Mouse (Mus musculus) gastrocnemius, postnatal 36 days (tissue): ENCODE measurements at regions not wholly inside any gene's neighbourhood (a gene's known extent, or its start where the extent isn't known, plus 50 kb on each side); places are given as distances from the start of the nearest gene placed in this dataset.
A peak's percentile ranks its signal among the peaks of the same experiment; 100 is the strongest.

Experiments used
- DNase-seq, 2 experiments: peaks; one replicate each; pipeline ENCODE4 v3.0.0; 2022
- intact Hi-C: fragments of 180-260 bp; cut with DNase I; formaldehyde crosslinking; loops from one replicate; pipeline ENCODE4 v1.15.1; 2025

GRCm38 (mm10) chr12:39734176-39734575 lies 303.6 kb downstream of the Arl4a start:
- DNase-seq: no peak
- intact Hi-C loops: no loop called here

- intact Hi-C loops: no loop called here
- DNase-seq: no peak
Observed at GRCm38 (mm10) chr12:39731177-39731576, 306.6 kb downstream of the Arl4a start.

GRCm38 (mm10) chr12:39729255-39729654 lies 308.6 kb downstream of the Arl4a start:
- intact Hi-C loops: no loop called here
- no peak for DNase-seq

GRCm38 (mm10) chr12:39724172-39724571 lies 313.7 kb downstream of the Arl4a start:
- intact Hi-C loops: no loop called here

GRCm38 (mm10) chr12:39715120-39715519 lies 322.7 kb downstream of the Arl4a start:
- DNase-seq: no peak
- intact Hi-C loops: no loop called here

More at GRCm38 (mm10) chr12:39724172-39724571, 313.7 kb downstream of the Arl4a start:
- DNase-seq: no peak

GRCm38 (mm10) chr12:39714169-39714794 lies 323.5 kb downstream of the Arl4a start:
- no peak for DNase-seq
- intact Hi-C loops: no loop called here

GRCm38 (mm10) chr12:39711807-39712206 lies 326.0 kb downstream of the Arl4a start:
- DNase-seq: no peak
- intact Hi-C loops: no loop called here

- DNase-seq: no peak
- intact Hi-C loops: no loop called here
Observed at GRCm38 (mm10) chr12:39709850-39710249, 328.0 kb downstream of the Arl4a start.

- intact Hi-C loops: no loop called here
- DNase-seq: no peak
Observed at GRCm38 (mm10) chr12:39697182-39697581, 340.6 kb downstream of the Arl4a start.

- no peak for DNase-seq
- intact Hi-C loops: no loop called here
Observed at GRCm38 (mm10) chr12:39695322-39695721, 342.5 kb downstream of the Arl4a start.

GRCm38 (mm10) chr12:39692043-39692442 lies 345.8 kb downstream of the Arl4a start:
- intact Hi-C loops: no loop called here
- DNase-seq: no peak

GRCm38 (mm10) chr12:39685399-39685798 lies 352.4 kb downstream of the Arl4a start:
- intact Hi-C loops: no loop called here
- no peak for DNase-seq

GRCm38 (mm10) chr12:39682121-39682520 lies 355.7 kb downstream of the Arl4a start:
- intact Hi-C loops: no loop called here

GRCm38 (mm10) chr12:39675608-39676007 lies 362.2 kb downstream of the Arl4a start:
- intact Hi-C loops: no loop called here
- DNase-seq: no peak

More at GRCm38 (mm10) chr12:39682121-39682520, 355.7 kb downstream of the Arl4a start:
- no peak for DNase-seq

GRCm38 (mm10) chr12:39667701-39668100 lies 370.1 kb downstream of the Arl4a start:
- intact Hi-C loops: loop anchor here (5.0 kb wide), 1 partner anchor 370 kb away; the partner anchor contains the start of gene Arl4a
- DNase-seq: no peak

GRCm38 (mm10) chr12:39665448-39665847 lies 372.4 kb downstream of the Arl4a start:
- intact Hi-C loops: loop anchor here (5.0 kb wide), 1 partner anchor 372 kb away; the partner anchor contains the start of gene Arl4a
- peak; percentile 11 to 24 for DNase-seq

- DNase-seq: no peak
Observed at GRCm38 (mm10) chr12:39660420-39660819, 377.4 kb downstream of the Arl4a start.

GRCm38 (mm10) chr12:39656606-39657005 lies 381.2 kb downstream of the Arl4a start:
- intact Hi-C loops: no loop called here
- no peak for DNase-seq

More at GRCm38 (mm10) chr12:39660420-39660819, 377.4 kb downstream of the Arl4a start:
- intact Hi-C loops: no loop called here

- intact Hi-C loops: no loop called here
- DNase-seq: no peak
Observed at GRCm38 (mm10) chr12:39648952-39649351, 388.9 kb downstream of the Arl4a start.

GRCm38 (mm10) chr12:39646556-39646955 lies 391.3 kb downstream of the Arl4a start:
- intact Hi-C loops: no loop called here
- DNase-seq: no peak

GRCm38 (mm10) chr12:39645581-39645980 lies 392.2 kb downstream of the Arl4a start:
- DNase-seq: no peak
- intact Hi-C loops: no loop called here

GRCm38 (mm10) chr12:39639246-39639645 lies 398.6 kb downstream of the Arl4a start:
- intact Hi-C loops: no loop called here
- no peak for DNase-seq

GRCm38 (mm10) chr12:39634337-39634736 lies 403.5 kb downstream of the Arl4a start:
- intact Hi-C loops: no loop called here
- no peak for DNase-seq
